Mouse (Mus musculus) liver, embryonic 14.5 days (tissue): ENCODE measurements around the gene Kat5.

Source experiments
- CTCF ChIP-seq: IDR thresholded peaks from 2 replicates; pipeline ENCODE4 v1.5.1; 2016; ENCODE audit warnings: antibody characterized with exemption, low read depth, control low read depth
- EP300 ChIP-seq: IDR thresholded peaks from 2 replicates; pipeline ENCODE4 v1.6.1; 2016; ENCODE audit warnings: antibody characterized with exemption, low read depth

GRCm38 (mm10) chr19:5649298-5649741 lies 39.3 kb upstream of the Kat5 start:
- TF ChIP-seq CTCF (no peak), EP300 (no peak)
